Mouse (Mus musculus) mouse trophoblast stem cell (cell line): ENCODE measurements around the gene Dcst1.

Experiments
- in situ Hi-C, 2 experiments: fragments of 300-500 bp; cut with MseI, MboI; formaldehyde crosslinking; loops; 2 replicates in 1 of 2; 3 replicates in 1 of 2; pipeline ENCODE4 v1.15.1; 2025

The Dcst1 gene

DNA sequence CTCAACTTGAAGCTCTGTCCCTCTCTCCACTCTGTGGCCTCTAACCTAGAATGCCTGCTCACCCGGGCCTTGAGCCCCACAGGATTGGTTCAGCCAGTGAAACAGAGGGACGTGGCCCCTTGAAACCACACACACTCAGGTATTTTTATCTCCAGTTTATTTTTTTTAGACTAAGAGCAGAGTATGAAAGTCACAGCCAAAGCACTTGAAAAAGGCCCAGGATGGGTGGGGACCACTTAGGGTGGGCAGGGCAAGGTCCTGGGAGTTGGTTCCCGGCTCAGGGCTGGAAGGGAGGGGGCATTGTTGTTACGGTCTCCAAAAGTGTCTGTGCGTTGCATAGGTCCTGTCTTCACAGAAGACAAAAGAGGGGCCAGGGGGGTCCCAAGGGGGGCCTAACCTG is 50.7 kb downstream of the Dcst1 start:
- in situ Hi-C loops: no loop called here

DNA sequence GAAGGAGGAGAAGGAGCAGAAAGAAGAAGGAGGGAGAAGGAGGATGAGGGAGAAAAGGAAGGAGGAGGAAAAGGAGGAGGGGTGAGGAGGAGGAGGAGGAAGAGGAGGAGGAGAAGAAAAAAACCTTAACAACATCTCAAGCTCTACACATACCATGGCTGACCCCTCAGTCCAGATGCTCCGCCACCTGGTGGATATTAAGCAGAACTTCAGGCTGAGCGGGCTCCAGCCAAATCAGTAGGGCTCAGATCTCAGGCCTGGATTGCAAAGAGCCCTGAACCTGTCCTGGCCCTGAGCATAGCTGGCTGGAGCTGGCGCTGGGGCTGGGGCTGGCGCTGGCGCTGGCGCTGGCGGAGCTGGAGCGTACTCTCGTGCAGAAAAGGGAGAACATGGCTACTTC is 57.0 kb downstream of the Dcst1 start:
- in situ Hi-C loops: no loop called here

DNA sequence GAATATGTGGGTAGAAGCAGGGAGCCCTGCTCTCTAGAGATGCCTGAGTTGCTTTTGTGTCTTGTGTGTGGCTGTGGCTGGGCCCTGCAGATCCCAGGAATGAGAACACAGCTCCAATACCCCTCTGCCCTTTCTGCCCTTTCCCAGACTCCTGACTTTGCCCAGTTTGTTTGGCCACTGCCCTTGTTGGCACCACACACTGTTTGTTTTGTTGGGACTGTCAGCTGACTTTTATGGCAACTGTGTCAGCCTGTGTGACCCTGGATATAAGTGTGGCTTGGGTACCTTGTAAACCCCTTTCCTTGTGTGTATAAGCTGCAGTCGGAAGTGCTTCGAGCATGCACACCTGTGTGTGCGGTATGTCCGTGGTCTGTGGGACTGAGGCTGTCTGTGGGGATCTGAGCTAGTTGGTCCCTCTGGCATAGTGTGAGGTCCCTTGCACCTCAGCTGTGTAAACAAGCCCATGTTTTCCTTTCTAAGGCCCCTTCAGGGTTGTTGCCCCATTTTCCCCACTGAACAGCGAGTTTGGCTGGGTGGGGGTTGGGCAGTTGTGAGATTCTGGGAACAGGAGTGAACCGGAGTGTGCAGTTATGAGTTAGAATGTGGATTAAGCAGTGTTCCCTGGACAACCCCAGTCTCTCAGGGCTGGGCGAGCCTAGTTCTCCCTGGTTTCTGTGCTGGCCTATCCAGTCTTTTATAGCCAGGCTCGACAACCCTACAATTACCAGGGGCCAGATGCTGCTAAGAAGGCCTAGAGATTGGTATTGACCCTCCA is 59.3 kb downstream of the Dcst1 start:
- in situ Hi-C loops: no loop called here

DNA sequence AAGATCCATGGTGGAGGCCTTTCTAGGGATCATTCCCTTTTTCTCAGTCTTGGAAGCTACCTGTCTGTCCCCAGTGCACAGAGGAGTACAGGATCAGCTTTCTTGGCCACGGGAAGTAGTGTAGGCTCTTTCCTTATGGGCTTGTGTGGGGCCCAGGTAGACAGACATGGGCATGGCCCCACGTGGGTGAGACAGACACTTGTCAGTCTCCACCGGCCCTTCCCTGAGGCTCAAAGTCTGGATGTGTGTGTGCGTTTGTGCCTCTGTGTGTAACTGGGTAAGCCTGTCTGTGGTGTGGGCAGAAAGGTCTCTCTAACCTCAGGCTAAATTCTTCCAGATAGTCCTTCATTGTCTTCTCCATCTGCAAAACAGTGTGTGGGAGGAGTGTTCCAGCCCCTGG is 59.9 kb downstream of the Dcst1 start:
- in situ Hi-C loops: no loop called here

DNA sequence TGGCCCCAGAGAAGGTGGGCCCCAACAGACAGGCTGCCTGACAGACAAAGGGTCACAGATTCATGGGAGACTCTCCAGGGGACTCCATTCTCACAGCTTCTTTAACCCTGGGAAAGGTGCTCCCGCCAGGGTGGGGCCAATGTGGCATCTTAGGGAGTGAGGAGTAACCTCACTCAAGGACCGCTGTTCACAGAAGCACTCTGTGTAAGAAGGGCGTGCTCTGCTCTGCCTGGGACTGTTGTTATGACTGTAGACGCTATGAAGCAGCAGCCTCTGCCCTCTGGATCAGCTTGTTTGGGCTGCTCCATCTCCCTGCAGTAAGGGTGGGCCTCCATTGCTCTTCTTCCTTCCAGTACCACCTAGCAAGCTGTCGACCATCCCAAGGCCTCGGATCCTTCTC is 60.6 kb downstream of the Dcst1 start:
- in situ Hi-C loops: no loop called here

DNA sequence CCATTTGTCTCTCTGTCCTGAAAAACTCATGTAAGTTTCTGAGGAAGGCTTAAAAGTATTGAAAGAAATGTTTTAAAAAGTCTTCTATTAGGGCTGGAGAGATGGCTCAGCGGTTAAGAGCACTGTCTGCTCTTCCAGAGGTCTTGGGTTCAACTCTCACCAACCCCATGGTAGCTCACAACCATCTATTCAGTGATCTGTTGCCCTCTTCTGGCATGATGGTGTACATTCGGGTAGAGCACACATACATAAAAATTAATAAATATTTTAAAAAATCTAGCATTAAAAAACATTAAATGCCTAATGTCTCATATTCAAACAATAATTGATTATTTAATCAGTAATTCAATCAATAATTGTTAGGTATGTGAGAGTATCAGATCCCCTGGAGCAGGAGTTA is 64.5 kb downstream of the Dcst1 start:
- in situ Hi-C loops: no loop called here
